Comparison of ENCODE assay signal across 35 mouse cellular contexts in the genomic region with DNA sequence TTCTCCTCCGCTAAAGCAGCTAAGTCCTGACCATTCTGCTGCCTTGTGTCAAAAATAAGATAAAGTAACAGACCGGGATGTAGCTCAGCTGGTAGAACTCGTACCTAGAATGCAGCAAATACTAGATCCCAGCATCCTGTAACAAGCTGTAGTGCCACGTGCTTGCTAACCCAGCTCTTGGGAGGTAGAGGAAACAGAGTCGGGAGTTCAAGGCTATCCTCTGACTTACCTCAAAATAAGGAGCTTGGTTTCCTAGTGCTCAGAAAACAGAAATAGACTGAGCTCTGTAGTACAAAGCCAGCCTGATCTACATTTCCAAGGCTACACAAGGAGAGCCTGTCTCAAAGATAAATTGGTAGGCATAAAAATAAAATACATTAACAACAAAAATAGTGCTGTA. TPM values are rescaled to one million over a fixed set of nuclear protein-coding genes. Genes with fewer than 3 reads are reported as not detected.
DNase-seq lines count a peak whose midpoint lies in the region; ATAC-seq and TF ChIP-seq lines count a peak whose summit lies in the region.
"Had no signal": no experiment of that assay in that cellular context is flagged by ENCODE, and none has a peak within 500 bp of the region (broad histone marks: within the 10 kb centered on the region; RNA-seq: fewer than 3 reads in every experiment).

No protein-coding gene starts in this region.

- no peak overlapping the region; the same call in 1 of the 2 replicates for H3K27ac ChIP-seq in lung, embryonic 14.5 days (ENCODE audit: low read depth)
- H3K27ac ChIP-seq in ES-Bruce4 (ENCODE audit: insufficient read depth, low read length), result peak overlapping the region; percentile 56
- peak overlapping the region; percentile 90; the same call in 1 of the 2 replicates for H3K27ac ChIP-seq in ES-E14 (ENCODE audit: insufficient read depth, low read depth, low read length, poor library complexity, severe bottlenecking)
- H3K27ac ChIP-seq: embryonic facial prominence, embryonic 12.5 days; embryonic facial prominence, embryonic 15.5 days; forebrain, embryonic 13.5 days; heart, adult 2 months; heart, embryonic 13.5 days; hindbrain, embryonic 14.5 days; hindbrain, postnatal 0 days had no signal

- H3K9me3 ChIP-seq in lung, embryonic 14.5 days (ENCODE audit: low read depth, low read length), result no peaks in the 10 kb centered on the region
- H3K9me3 ChIP-seq in ES-Bruce4 (replicated peaks; ENCODE audit: control insufficient read depth, insufficient read depth, low read length, poor library complexity, severe bottlenecking), result peaks cover 14% of the 10 kb centered on the region
- H3K9me3 ChIP-seq in ES-E14 (ENCODE audit: control insufficient read depth, insufficient read depth, low read depth, low read length), result no peaks in the 10 kb centered on the region
- H3K9me3 ChIP-seq: embryonic facial prominence, embryonic 12.5 days; embryonic facial prominence, embryonic 15.5 days; forebrain, embryonic 13.5 days; heart, embryonic 10.5 days; heart, embryonic 13.5 days had no signal

- H3K9ac ChIP-seq in lung, embryonic 14.5 days, result no peak overlapping the region
- H3K9ac ChIP-seq in ES-Bruce4 (ENCODE audit: low read depth, poor library complexity, severe bottlenecking) (no peak overlapping the region), ES-E14 (ENCODE audit: insufficient read depth, low read depth, low read length, poor library complexity, severe bottlenecking) (peak overlapping the region; percentile 15; the same call in 1 of the 2 replicates)
- H3K9ac ChIP-seq: embryonic facial prominence, embryonic 12.5 days; embryonic facial prominence, embryonic 15.5 days; forebrain, embryonic 13.5 days; heart, embryonic 13.5 days; hindbrain, embryonic 14.5 days had no signal

- no peak for TF ChIP-seq CTCF in lung, embryonic 14.5 days (IDR thresholded peaks at IDR 0.05; ENCODE audit: low read depth)
- no peak for TF ChIP-seq CTCF in ES-Bruce4 (IDR thresholded peaks at IDR 0.05; ENCODE audit: low read depth, low read length)

- H3K36me3 ChIP-seq in lung, embryonic 14.5 days (ENCODE audit: insufficient read depth), result no peaks in the 10 kb centered on the region
- no peaks in the 10 kb centered on the region for H3K36me3 ChIP-seq in ES-Bruce4 (ENCODE audit: control insufficient read depth, insufficient read depth, low read length, poor library complexity, severe bottlenecking)
- no peaks in the 10 kb centered on the region for H3K36me3 ChIP-seq in ES-E14 (ENCODE audit: control insufficient read depth, insufficient read depth, low read length, poor library complexity, severe bottlenecking)
- H3K36me3 ChIP-seq: embryonic facial prominence, embryonic 12.5 days; embryonic facial prominence, embryonic 15.5 days; heart, embryonic 10.5 days; heart, embryonic 13.5 days had no signal

- H3K4me1 ChIP-seq in lung, embryonic 14.5 days (ENCODE audit: insufficient read depth), result peaks cover 16% of the 10 kb centered on the region
- H3K4me1 ChIP-seq in ES-Bruce4 (ENCODE audit: control insufficient read depth, insufficient read depth, low read length), result peaks cover 3% of the 10 kb centered on the region
- H3K4me1 ChIP-seq in ES-E14 (ENCODE audit: control insufficient read depth in 2 of 2, insufficient read depth in 2 of 2, low read length in 2 of 2, poor library complexity in 1 of 2), result peaks cover 23 to 33% of the 10 kb centered on the region in 2 experiments
- H3K4me1 ChIP-seq: embryonic facial prominence, embryonic 15.5 days had no signal

- no peak overlapping the region for H3K4me2 ChIP-seq in lung, embryonic 14.5 days
- H3K4me2 ChIP-seq: embryonic facial prominence, embryonic 12.5 days; embryonic facial prominence, embryonic 15.5 days; forebrain, embryonic 13.5 days; heart, embryonic 13.5 days; hindbrain, embryonic 14.5 days had no signal

- peak; percentile 43 for DNase-seq in lung, embryonic 14.5 days
- DNase-seq in lung, postnatal 4 days, result no peak
- no peak for DNase-seq in ES-E14 (ENCODE audit: low read depth, low spot score)
- no peak for DNase-seq in natural killer cell, adult 2 months (ENCODE audit: low spot score in 2 of 2)
- DNase-seq: adrenal gland, postnatal 10 days; cerebellum, adult 11 months; cerebellum, adult 2 months; cerebellum, adult 9-11 months; cerebellum, postnatal 25 days; gastrocnemius, postnatal 10 days; gastrocnemius, postnatal 36 days; heart, adult 2 months; heart, postnatal 14 days; heart, postnatal 4 days had no signal

- ATAC-seq in lung, embryonic 14.5 days (ENCODE audit: insufficient read depth), result no peak
- ATAC-seq in erythroblast, adult 5-6 weeks (replicated peaks; ENCODE audit: low FRiP score, poor library complexity, severe bottlenecking), result no peak
- ATAC-seq: CD4-positive, CD25-positive, alpha-beta regulatory T cell, adult 4 months; forebrain, embryonic 13.5 days; forebrain, embryonic 16.5 days; hindbrain, postnatal 0 days; inflammation-experienced regulatory T-cells, adult 6 months had no signal

- WGBS in lung, embryonic 14.5 days, result 62% methylated on average over 5 of the region's 5 CpGs

- no peak overlapping the region for H3K4me3 ChIP-seq in lung, embryonic 14.5 days (ENCODE audit: low read depth, low read length)
- H3K4me3 ChIP-seq in ES-Bruce4 (ENCODE audit: low read depth, low read length) (no peak overlapping the region), ES-E14 (ENCODE audit: insufficient read depth in 1 of 2, low read depth in 1 of 2, low read length in 2 of 2, poor library complexity in 1 of 2, severe bottlenecking in 1 of 2) (no peak overlapping the region)
- H3K4me3 ChIP-seq: embryonic facial prominence, embryonic 12.5 days; embryonic facial prominence, embryonic 15.5 days; erythroblast, embryonic 14.5 days; forebrain, embryonic 13.5 days; heart, adult 2 months; heart, embryonic 10.5 days; heart, embryonic 13.5 days had no signal

- no peak for TF ChIP-seq EP300 in ES-Bruce4 (IDR thresholded peaks at IDR 0.05; ENCODE audit: insufficient read depth, low read depth, low read length)

- H3K27me3 ChIP-seq in lung, embryonic 14.5 days (ENCODE audit: insufficient read depth, low read length), result no peaks in the 10 kb centered on the region
- no peaks in the 10 kb centered on the region for H3K27me3 ChIP-seq in ES-Bruce4 (ENCODE audit: control insufficient read depth, insufficient read depth, low read length, poor library complexity, severe bottlenecking)
- H3K27me3 ChIP-seq: embryonic facial prominence, embryonic 12.5 days; embryonic facial prominence, embryonic 15.5 days; forebrain, embryonic 13.5 days; heart, embryonic 13.5 days had no signal

- in situ Hi-C loops in ES-E14 (cut with MboI; ENCODE audit: low sequenced_read_pairs in 2 of 2, unreplicated experiment in 2 of 2), result no loop called here

- TF ChIP-seq POLR2A in ES-Bruce4 (IDR thresholded peaks at IDR 0.05; ENCODE audit: insufficient read depth, low read length), result no peak

TF ChIP-seq in ES-E14, 5 proteins besides CTCF, POLR2A, EP300 and RAD21:
- TF ChIP-seq CHD2 (IDR thresholded peaks at IDR 0.05; ENCODE audit: low read depth, low read length) (no peak), HCFC1 (IDR thresholded peaks at IDR 0.05; ENCODE audit: borderline replicate concordance, insufficient read depth, low read length) (no peak), ZNF384 (IDR thresholded peaks at IDR 0.05; ENCODE audit: low read depth, low read length) (no peak), MAFK (IDR thresholded peaks at IDR 0.05; ENCODE audit: insufficient read depth, low read depth, low read length) (no peak), ZC3H11A (IDR thresholded peaks at IDR 0.05; ENCODE audit: borderline replicate concordance, low read depth, low read length) (no peak)

RNA-seq across cellular contexts. Expression of a gene that starts 23.5 kb away (rescaled TPM):
- not detected in 2 replicates for polyA plus RNA-seq in lung, embryonic 14.5 days (2014; fragmentation: Nextera tagmentation; extraction: Ambion mirVana)
- polyA plus RNA-seq in ES-Bruce4 (2011; ENCODE audit: insufficient read depth, insufficient read length, low read depth, missing spikeins), result not detected in 2 replicates
- not detected in 2 replicates for total RNA-seq in ES-E14 (2012; rRNA removed)
- total RNA-seq in erythroblast, adult 5-6 weeks (2015; ENCODE audit: low replicate concordance), result not detected in 2 replicates
- not detected in 2 replicates for total RNA-seq in erythroblast, adult 5-6 weeks (2017; ENCODE audit: low replicate concordance)
- total RNA-seq: adrenal gland, adult 18-20 months; adrenal gland, postnatal 10 days; adrenal gland, postnatal 36 days; common myeloid progenitor, adult 5-6 weeks; gastrocnemius, adult 18-20 months; gastrocnemius, postnatal 10 days; gastrocnemius, postnatal 36 days; granulocyte monocyte progenitor cell, adult 5-6 weeks; heart, adult 2 months; heart, postnatal 14 days; heart, postnatal 4 days; hindbrain, postnatal 0 days had no signal
- polyA plus RNA-seq: C2C12; CD4-positive, CD25-positive, alpha-beta regulatory T cell, adult 4 months; cerebellum, adult 2 months; embryonic facial prominence, embryonic 12.5 days; embryonic facial prominence, embryonic 15.5 days; erythroblast, embryonic 14.5 days; forebrain, embryonic 13.5 days; forebrain, embryonic 16.5 days; heart, embryonic 10.5 days; heart, embryonic 13.5 days; heart, embryonic 16.5 days; hindbrain, embryonic 11.5 days; hindbrain, embryonic 14.5 days; hindbrain, postnatal 0 days; inflammation-experienced regulatory T-cells, adult 6 months had no signal
